Mouse (Mus musculus): ENCODE measurements around the gene Spock1. TPM values are rescaled to one million over a fixed set of nuclear protein-coding genes. Genes with fewer than 3 reads are reported as not detected.

Gene Spock1
- 10 to 100 TPM; 13.2 to 14.7 TPM for total RNA-seq (2021)
- long read RNA-seq, experiment 1, result 0 reads
- long read RNA-seq, experiment 2, result 0 reads

DNA sequence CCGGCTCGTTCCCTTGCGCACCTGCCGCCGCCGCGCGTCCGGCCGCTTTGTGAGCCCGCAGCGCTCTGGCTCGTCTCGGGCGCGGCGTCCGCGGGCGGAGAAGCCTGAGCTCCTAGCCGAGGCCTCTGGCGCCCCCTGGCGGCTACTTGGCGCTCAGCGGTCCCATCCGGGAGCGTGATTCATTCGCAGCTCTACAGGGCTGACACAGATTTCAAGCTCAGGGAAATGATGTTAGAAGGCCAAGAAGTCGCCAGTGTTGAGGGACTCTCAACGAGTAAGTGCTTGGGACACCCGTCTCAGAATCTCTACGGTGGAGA, at the start of gene Spock1:
Gene Spock1, minus strand, starts transcription at position 67 of the 317 bp plus-strand sequence.
- peak; percentile 96 for DNase-seq

GRCm38 (mm10) chr13:57950091-57950490, 42.0 kb upstream of the Spock1 start:
- DNase-seq, result no peak

DNA sequence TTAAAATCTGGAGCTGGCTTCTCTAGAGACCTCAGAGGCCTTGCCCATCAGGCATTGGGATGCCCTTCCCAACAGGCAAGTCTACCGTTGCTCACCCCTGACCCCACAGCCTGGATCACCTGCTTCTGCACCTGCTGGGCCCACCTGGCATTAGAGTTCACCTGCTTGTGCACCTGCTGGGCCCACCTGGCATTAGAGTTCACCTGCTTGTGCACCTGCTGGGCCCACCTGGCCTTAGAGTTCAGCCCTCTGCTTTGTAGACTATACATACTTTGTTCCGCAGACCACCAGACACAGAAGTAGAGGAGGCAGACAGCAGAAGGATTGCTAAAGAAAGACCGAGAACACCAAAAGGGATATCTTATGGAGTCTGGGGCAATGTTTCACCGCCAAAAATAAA, 41.4 kb upstream of the Spock1 start:
- DNase-seq, result no peak

- peak; percentile 12 for DNase-seq
These were observed 37.1 kb upstream of the Spock1 start for GRCm38 (mm10) chr13:57945197-57945596.

GRCm38 (mm10) chr13:57944434-57944833, 36.3 kb upstream of the Spock1 start:
- no peak for DNase-seq

DNA sequence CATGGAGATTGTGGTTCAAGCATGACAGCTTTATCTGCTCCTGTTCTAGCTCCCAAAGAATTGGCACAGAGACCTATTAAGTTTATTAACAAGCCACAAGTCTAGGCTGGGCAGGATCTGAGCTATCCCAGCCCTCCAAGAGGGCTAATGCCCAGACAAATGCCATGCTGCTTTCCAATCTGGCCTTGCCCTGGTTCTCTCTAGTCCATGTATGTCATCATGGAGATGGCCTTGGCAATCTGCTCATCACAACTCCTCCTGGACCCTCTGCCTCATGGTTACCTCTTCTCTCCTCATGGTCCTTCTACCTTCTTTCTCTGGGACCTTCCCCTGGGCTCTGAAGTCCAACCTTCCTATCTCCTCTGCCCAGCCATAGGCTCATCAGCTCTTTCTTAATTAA, 35.8 kb upstream of the Spock1 start:
- no peak for DNase-seq

DNA sequence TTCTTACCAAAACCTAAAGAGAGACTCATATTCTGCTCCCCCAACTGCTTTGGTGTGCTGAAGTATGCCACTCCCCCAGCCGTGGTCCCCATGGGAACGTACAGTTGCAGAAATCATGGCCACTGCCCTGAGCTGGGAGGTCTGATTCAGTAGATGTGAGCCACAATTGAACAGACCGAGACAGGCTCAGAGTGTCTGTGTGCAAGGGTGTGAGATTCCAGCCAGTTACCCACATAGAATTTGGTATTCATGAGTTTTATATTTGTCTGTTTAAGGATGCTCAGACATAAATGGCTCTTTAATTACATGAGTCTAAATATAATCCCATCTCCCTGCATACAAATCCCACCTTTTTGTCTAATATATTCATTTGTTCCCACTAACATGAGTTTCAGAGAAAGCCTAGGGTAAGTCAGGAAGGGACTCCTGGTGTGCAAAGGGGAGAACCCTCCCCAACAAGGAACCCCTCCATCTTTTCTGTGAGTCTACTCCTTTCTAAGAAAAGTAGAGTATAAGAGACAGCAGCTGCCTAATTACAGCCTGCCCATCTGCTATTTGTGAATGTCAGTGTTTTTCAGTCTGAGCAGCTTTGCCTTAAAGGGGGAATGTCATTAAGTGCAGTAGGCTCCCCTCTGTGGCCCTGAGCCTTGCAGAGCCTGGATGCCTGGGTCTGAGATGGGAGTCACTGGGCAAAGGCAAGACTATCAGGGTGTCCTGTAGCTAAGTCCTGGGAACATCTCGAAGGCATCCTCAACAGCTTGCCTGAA, 29.5 kb upstream of the Spock1 start:
- no peak for DNase-seq

- DNase-seq, result no peak
These were observed 23.9 kb upstream of the Spock1 start for GRCm38 (mm10) chr13:57931998-57932397.

DNA sequence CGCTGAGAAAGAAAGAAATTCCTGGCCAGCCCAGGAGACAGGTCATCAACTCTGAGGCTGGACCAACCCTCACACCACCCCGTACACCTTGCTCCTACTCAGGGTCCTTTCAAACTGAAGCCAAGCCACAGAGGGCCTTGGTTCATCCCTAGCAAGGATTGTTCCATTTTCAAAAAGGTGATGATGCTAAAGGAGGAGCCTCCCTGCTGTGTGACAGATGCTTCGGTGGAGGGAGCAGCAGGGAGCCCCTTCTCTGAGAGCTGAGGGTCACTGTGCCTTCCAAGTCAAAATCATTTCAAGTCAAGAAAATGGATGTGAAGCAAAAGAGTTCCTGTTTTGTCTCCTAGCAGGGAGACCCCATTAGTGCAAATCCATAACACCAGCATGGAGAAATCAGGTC, 23.2 kb upstream of the Spock1 start:
- DNase-seq, result no peak

DNA sequence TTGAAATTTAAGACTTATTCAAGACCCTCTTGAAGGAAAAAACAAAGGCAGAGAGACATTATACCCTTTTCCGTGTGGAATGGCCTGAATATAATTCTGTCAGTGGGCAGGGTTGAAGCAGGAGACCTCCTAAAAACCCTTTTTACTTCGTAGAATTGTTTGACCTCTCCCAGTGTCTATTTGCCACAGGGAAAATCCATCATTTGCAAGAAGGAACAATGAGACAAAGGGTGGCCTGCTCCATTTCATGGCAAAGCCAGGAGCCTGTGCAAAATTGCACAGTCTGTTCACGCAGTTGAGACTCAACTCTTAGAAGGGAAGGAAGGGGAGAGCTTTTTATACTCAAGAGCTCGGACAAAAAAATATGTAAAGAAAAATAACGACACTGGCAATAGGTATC, 22.6 kb upstream of the Spock1 start:
- DNase-seq, result no peak

- DNase-seq, result no peak
These were observed 22.2 kb upstream of the Spock1 start for GRCm38 (mm10) chr13:57930283-57930682.

- DNase-seq, result no peak
These were observed 11.8 kb upstream of the Spock1 start for GRCm38 (mm10) chr13:57919947-57920346.

DNA sequence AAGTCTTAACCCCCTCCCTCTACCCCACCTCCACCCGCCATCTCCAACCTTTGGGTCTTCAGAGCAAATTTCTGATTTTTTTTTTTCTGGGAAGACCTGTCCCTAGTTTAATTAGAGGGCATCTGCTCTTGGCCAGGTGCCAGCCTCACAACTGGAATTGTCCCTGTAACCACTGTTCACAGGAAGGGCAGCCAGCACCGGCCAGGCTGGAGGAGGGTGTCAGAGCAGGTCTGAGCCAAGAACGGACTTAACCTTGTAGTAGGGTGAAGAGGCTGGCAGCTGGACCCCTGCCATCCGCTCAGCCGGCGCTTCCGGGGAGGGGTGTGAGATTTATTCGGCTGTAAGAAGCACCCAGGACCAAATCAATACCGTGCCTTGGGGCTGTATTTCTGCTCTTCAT, 3.0 kb upstream of the Spock1 start:
- DNase-seq, result peak; percentile 13

GRCm38 (mm10) chr13:57907428-57908265, 485 bp downstream of the Spock1 start:
- peak; percentile 3 for DNase-seq

DNA sequence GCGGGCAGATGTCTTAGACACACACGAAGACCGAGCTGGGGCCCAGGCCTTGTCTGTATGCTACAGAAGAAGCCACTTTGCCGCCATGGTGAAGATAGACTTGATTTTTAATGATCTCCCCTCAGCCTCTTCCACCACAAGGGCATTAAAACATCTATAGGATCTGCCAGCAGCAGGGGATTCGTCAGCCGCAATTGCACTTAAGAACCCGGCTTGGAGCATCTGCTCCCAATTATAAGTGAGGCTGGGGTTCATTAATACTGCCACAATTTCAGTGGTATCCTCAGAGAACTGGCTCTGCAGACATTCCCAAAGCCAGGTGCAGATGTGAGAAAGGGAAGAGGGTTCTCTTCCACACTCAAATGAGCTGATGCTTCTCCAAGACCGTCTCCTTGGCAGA, 13.5 kb downstream of the Spock1 start:
- no peak for DNase-seq

DNA sequence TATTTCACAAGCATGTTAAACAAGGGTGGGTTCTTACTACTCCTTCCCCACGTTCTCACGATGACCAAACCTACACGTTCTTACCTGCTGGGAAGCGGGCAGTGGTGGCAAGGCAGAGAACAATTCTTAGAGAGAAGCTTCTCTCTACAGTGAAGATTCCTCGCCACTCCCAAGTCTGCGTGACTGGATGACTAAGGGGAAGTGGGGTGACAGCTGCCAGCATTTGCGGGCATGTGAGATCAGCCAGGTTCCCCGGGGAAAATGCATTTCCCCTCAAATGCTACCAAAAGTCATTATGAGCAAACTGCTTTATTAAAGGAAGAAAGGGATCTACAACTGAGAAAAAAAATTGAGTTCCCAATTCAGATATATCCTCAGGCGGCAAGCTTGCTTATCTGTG, 18.4 kb downstream of the Spock1 start:
- DNase-seq, result no peak

GRCm38 (mm10) chr13:57889050-57889449, 19.1 kb downstream of the Spock1 start:
- no peak for DNase-seq

DNA sequence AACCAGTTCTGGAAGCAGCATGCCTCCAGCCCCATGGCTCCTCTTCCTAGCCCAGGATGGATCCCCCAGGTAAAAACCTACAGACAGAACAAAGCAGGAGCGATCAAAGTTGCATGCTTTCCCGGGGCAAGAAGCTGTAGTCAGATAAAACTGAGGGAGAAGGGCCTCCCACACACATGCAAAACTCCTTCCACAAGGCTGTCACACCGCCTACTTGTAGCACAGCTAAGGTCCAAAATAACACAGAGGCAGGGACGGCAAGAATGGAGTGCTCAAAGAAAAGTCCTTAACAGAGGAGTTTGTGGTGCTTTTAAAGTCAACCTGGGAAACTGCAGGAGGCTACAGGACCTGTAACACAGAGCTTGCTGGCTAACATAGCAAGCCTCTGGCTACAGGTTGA, 28.3 kb downstream of the Spock1 start:
- DNase-seq, result no peak

- DNase-seq, result no peak
These were observed 29.3 kb downstream of the Spock1 start for GRCm38 (mm10) chr13:57878797-57879196.

GRCm38 (mm10) chr13:57877782-57878181, 30.4 kb downstream of the Spock1 start:
- DNase-seq, result no peak

- DNase-seq, result no peak
These were observed 31.2 kb downstream of the Spock1 start for GRCm38 (mm10) chr13:57876966-57877365.

- DNase-seq, result no peak
These were observed 38.1 kb downstream of the Spock1 start for GRCm38 (mm10) chr13:57870058-57870457.

DNA sequence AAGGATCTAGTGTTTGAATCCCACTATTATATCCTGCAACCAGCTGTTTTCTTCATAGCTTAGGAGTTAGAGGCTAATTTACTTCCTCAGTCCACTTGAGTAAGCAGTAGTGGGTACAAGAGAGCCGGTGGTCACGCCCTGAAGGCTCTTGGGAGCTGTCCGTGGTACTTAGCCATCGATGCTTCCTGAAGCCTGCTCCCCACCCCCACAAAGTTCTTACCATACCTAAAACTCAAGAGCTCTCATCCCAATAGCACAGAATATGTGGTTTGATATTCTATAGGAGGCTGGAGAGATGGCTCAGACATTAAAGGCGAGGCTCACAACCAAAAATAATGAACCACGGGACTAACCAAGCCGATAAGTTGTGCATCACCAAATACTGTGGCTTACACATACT, 40.5 kb downstream of the Spock1 start:
- peak; percentile 32 for DNase-seq

GRCm38 (mm10) chr13:57865029-57865428, 43.1 kb downstream of the Spock1 start:
- DNase-seq, result no peak

Data from adrenal gland, postnatal 10 days (tissue).